Mouse (Mus musculus) embryonic facial prominence, embryonic 15.5 days (tissue): ENCODE measurements at regions not wholly inside any gene's neighbourhood (a gene's known extent, or its start where the extent isn't known, plus 50 kb on each side); places are given as distances from the start of the nearest gene placed in this dataset.

Source experiments
- ATAC-seq: fragments of 200-750 bp; cut with Nextera tagmentation; 2 replicates; pipeline ENCODE4 v1.8.0; 2017; ENCODE audit warnings: low read depth, moderate TSS enrichment; ENCODE audit not compliant: insufficient number of reproducible peaks, low FRiP score, low TSS enrichment
- H3K27ac ChIP-seq: fragments of 300-500 bp; sonication (generic); replicated peaks from 2 replicates; pipeline ENCODE4 v1.5.1; 2015; ENCODE audit warnings: mild to moderate bottlenecking, inconsistent platforms
- H3K27me3 ChIP-seq: fragments of 300-500 bp; sonication (generic); 2 replicates; pipeline ENCODE4 v1.6.1; 2015; ENCODE audit warnings: inconsistent platforms
- H3K36me3 ChIP-seq: fragments of 300-500 bp; sonication (generic); 2 replicates; pipeline ENCODE4 v1.6.1; 2015; ENCODE audit warnings: mild to moderate bottlenecking, inconsistent platforms
- H3K4me1 ChIP-seq: fragments of 300-500 bp; sonication (generic); 2 replicates; pipeline ENCODE4 v1.6.1; 2015; ENCODE audit warnings: inconsistent platforms
- H3K4me2 ChIP-seq: fragments of 300-500 bp; sonication (generic); replicated peaks from 2 replicates; pipeline ENCODE4 v1.6.1; 2015; ENCODE audit warnings: mild to moderate bottlenecking, inconsistent platforms
- H3K4me3 ChIP-seq: fragments of 300-500 bp; sonication (generic); replicated peaks from 2 replicates; pipeline ENCODE4 v1.5.1; 2015; ENCODE audit warnings: mild to moderate bottlenecking, inconsistent platforms
- H3K9ac ChIP-seq: fragments of 300-500 bp; sonication (generic); 2 replicates; pipeline ENCODE4 v1.6.1; 2015; ENCODE audit warnings: inconsistent platforms
- H3K9me3 ChIP-seq: fragments of 300-500 bp; sonication (generic); replicated peaks from 2 replicates; pipeline ENCODE4 v1.6.1; 2016; ENCODE audit warnings: inconsistent platforms
- WGBS: fragments of 180-500 bp; shearing (Covaris S2); methylation state at CpG from one replicate; pipeline ENCODE4 v1.1.7; 2015; 5-methylcytosine and 5-hydroxymethylcytosine counted together

DNA sequence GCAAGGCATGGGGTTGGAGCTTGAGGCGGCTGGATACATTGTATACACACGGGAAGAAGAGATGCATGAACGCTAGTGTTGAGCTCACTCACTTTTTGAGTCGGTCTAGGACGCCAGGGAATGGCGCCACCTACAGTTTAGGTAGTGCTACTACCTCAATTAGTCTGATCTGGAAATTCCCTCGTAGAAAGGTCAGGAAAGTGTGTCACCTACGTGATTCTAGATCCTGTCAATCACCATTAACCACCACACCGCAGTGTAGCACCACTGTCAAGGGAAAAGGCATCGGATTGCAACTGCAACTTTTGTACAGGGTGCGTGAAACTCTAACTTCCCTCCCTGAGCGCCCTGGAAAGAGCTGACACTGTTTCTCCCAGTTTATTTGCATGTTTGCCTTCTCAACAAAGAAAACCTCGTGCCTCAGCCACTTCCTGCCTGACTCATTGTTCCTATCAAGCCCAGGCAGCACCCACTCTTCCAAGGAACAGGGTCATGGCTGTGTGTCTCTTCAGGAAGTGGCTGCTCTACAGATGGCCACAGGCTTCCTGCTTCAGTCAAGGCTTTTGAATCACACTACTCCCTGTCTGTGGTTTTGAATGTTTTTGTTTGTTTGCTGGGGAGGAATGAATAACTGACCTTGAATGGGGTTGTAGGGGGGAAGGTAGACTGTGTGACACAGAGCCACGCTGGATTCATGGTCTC is 231.6 kb upstream of the Jmjd1c start:
- H3K4me2 ChIP-seq, result no peak overlapping the region
- H3K4me3 ChIP-seq, result no peak overlapping the region
- H3K27ac ChIP-seq, result peak overlapping the region; percentile 39; the same call in 1 of the 2 replicates
- peaks cover 10% of the 10 kb centered on the region for H3K4me1 ChIP-seq
- no peaks in the 10 kb centered on the region for H3K9me3 ChIP-seq
- WGBS, result 59% methylated on average over 14 of the region's 14 CpGs
- H3K27me3 ChIP-seq, result no peaks in the 10 kb centered on the region; the same call in 1 of the 2 replicates
- peak; percentile 48; the same call in 1 of the 2 replicates for ATAC-seq
- no peaks in the 10 kb centered on the region for H3K36me3 ChIP-seq
- no peak overlapping the region for H3K9ac ChIP-seq

DNA sequence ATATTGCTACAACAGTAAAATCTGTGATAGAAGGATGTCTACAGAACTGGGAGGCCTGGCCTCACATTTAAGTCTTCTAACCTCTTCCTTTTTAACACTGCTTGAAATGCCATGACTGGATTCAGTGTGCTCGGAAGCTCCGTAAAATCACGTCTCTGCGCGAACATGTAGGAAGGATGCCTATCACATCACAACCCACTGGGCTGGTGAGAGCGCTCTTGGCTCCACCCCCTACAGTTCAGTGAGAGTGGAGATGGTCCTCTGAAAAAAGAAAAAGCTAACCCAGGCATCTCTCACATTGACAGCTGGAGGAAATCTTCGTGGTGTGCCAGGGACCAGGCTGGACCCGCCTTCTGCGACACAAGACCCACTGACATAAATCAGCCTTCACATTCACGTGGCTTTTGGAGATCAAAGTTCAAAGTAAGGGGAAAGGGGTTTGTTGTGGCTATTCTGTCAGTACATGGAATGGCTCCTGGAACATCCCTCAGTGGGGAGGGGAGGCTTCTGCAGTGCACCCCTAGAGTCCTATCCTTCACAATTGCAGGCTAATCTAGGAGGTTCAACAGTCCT is 230.8 kb upstream of the Jmjd1c start:
- no peak overlapping the region for H3K4me3 ChIP-seq
- 70% methylated on average over 10 of the region's 10 CpGs for WGBS
- no peaks in the 10 kb centered on the region for H3K36me3 ChIP-seq
- peaks cover 10% of the 10 kb centered on the region for H3K4me1 ChIP-seq
- no peak overlapping the region for H3K4me2 ChIP-seq
- no peak for ATAC-seq
- H3K9ac ChIP-seq, result no peak overlapping the region
- 0 out of 2 replicates have a peak overlapping the region, but pooled peaks have one; percentile 39 for H3K27ac ChIP-seq
- H3K9me3 ChIP-seq, result no peaks in the 10 kb centered on the region
- H3K27me3 ChIP-seq, result no peaks in the 10 kb centered on the region

DNA sequence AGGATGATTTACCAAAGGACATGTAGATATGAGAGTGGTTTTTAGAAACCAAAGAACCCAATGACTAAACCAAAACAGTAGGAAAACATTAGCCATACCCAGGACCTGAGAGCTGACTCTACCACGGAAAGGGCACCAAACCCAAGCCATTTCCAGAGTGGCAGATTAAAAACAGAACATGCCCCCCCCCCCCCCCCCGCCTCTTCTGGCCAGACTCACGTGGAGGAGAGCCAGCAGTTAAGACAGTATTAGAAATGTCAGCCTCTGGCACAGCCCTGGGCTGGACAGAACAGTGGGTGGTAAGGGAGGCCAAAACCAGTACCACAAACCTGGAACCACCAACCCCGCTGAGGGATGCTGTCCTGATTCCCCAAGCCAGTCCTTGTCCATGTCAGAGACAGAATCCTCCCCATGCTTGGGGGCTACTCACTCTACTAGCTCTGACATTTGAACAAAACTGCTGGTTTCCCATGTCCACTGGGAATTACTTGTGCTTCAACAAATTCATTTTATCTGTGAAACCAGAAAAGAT is 224.7 kb upstream of the Jmjd1c start:
- H3K4me1 ChIP-seq, result no peaks in the 10 kb centered on the region
- H3K27me3 ChIP-seq, result no peaks in the 10 kb centered on the region
- no peak for ATAC-seq
- H3K36me3 ChIP-seq, result no peaks in the 10 kb centered on the region
- no peak overlapping the region for H3K9ac ChIP-seq
- H3K4me3 ChIP-seq, result no peak overlapping the region
- H3K4me2 ChIP-seq, result no peak overlapping the region
- 63% methylated on average over 3 of the region's 4 CpGs for WGBS
- no peaks in the 10 kb centered on the region for H3K9me3 ChIP-seq
- no peak overlapping the region for H3K27ac ChIP-seq

DNA sequence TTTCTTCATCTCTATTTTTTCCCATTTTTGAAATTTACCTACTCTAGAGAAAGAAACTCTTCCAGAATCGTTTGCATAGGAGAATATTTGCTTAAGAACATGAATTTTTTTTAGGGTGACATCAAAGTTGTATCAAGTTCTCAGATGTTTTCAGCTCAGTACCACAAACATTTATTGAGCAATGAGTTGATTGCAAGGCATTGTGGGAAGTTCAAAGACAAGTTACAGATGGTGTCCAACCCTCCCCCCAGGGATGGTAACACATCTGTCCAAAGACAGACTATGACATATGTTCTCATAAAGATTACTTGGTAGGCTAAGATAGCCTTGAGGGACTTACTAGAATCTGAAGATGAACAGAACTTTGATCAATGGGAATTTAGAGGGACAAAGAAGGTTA is 224.3 kb upstream of the Jmjd1c start:
- no peak overlapping the region for H3K27ac ChIP-seq
- no peaks in the 10 kb centered on the region for H3K27me3 ChIP-seq
- H3K4me3 ChIP-seq, result no peak overlapping the region
- ATAC-seq, result no peak
- H3K36me3 ChIP-seq, result no peaks in the 10 kb centered on the region
- no peaks in the 10 kb centered on the region for H3K4me1 ChIP-seq
- no peak overlapping the region for H3K9ac ChIP-seq
- no peak overlapping the region for H3K4me2 ChIP-seq
- 37% methylated on average over 1 of the region's 1 CpGs for WGBS
- H3K9me3 ChIP-seq, result no peaks in the 10 kb centered on the region

DNA sequence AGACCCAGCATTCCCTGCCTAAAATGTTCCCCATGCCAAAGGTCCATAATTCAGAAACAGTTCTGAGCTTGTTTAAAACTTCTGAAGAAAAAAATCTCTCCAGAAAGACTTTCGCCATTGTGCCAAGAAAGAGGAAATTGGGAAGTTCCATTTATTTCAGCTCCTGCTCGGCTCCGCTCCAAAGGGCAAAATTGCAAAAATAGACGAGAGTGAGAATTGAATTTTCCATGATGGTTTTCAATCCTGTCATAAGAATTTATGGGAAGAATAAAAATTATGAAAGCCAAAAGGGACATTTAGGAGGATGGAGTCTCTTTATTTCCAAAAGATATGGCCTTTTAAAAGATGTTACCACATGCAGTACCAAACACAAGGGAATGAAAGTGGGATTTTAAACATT is 222.5 kb upstream of the Jmjd1c start:
- H3K4me3 ChIP-seq, result no peak overlapping the region
- WGBS, result 79% methylated on average over 4 of the region's 4 CpGs
- H3K27ac ChIP-seq, result no peak overlapping the region
- no peaks in the 10 kb centered on the region for H3K27me3 ChIP-seq
- no peaks in the 10 kb centered on the region for H3K9me3 ChIP-seq
- no peaks in the 10 kb centered on the region for H3K4me1 ChIP-seq
- no peak for ATAC-seq
- H3K9ac ChIP-seq, result no peak overlapping the region
- no peaks in the 10 kb centered on the region for H3K36me3 ChIP-seq
- H3K4me2 ChIP-seq, result no peak overlapping the region

DNA sequence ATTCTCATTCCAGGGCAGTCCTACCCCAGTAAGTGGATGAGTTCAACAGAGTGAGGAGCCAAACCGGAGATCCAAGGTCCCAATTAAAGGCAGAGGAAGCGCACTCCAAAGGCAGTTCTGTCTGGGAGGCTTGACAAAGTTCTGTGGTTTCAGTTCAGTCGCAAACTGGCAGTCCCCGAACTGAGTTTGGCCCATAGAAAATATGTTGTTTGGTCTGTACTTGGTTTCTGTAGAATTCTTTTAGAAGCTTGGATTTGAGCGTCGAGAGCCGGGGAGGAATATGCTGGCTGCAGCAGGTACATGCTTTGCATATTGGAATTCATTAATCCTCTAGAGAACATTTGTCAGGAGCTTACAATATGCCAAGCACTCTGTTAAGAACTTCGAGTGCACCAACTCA is 216.9 kb upstream of the Jmjd1c start:
- H3K9ac ChIP-seq, result no peak overlapping the region
- WGBS, result 53% methylated on average over 8 of the region's 8 CpGs
- ATAC-seq, result peak; percentile 67; the same call in 1 of the 2 replicates
- H3K4me3 ChIP-seq, result no peak overlapping the region
- H3K27me3 ChIP-seq, result no peaks in the 10 kb centered on the region
- H3K27ac ChIP-seq, result no peak overlapping the region
- 0 out of 2 replicates have a peak, but pooled peaks cover 3% of the 10 kb centered on the region for H3K4me1 ChIP-seq
- H3K9me3 ChIP-seq, result no peaks in the 10 kb centered on the region
- no peaks in the 10 kb centered on the region for H3K36me3 ChIP-seq
- H3K4me2 ChIP-seq, result no peak overlapping the region

DNA sequence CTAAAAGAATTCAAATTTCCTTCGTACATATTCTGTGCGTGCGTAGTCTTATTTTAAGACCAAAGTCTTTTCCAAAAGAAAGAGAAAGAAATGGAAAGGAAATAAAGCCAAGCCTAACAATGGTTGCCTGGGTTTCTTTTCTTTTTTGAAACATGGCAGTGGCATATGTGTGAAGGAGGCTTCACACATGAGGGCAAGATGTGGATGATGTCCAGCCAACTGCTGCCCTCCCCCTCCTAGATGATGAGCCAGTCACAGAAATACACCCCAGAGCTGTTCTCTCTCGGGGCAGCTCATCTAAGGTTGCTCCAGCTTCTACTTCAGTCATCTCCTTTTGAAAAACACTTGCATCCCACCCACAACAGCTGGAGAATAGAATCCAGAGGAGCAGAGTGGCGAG is 213.1 kb upstream of the Jmjd1c start:
- Histone ChIP-seq H3K4me1 (0 out of 2 replicates have a peak, but pooled peaks cover 3% of the 10 kb centered on the region), H3K36me3 (no peaks in the 10 kb centered on the region), H3K4me3 (no peak overlapping the region), H3K9me3 (no peaks in the 10 kb centered on the region), H3K27ac (no peak overlapping the region), H3K4me2 (no peak overlapping the region), H3K27me3 (no peaks in the 10 kb centered on the region), H3K9ac (no peak overlapping the region)
- no peak for ATAC-seq
- WGBS, result 72% methylated on average over 5 of the region's 5 CpGs

DNA sequence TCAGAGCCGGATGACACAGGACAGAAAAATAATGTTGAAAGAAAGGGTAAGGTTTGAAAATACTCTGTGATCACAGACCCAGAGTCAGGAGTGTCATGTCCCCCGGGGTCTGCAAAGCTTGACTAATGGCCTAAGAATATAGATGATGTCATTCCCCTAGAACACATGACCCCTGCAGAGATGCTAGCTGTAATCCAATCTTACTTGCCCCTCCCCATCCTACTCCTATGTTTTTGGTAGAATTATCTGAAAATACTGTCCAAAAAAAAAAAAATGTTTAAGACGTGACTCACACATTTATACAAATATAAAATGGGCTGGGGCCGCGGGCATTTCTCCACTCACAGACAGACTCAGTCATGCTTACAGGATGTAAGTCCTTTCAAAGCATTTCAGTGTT is 210.3 kb upstream of the Jmjd1c start:
- Histone ChIP-seq H3K36me3 (no peaks in the 10 kb centered on the region), H3K4me2 (no peak overlapping the region), H3K4me1 (no peaks in the 10 kb centered on the region), H3K4me3 (no peak overlapping the region), H3K9ac (no peak overlapping the region), H3K9me3 (no peaks in the 10 kb centered on the region), H3K27ac (no peak overlapping the region), H3K27me3 (no peaks in the 10 kb centered on the region)
- 57% methylated on average over 5 of the region's 5 CpGs for WGBS
- ATAC-seq, result no peak

DNA sequence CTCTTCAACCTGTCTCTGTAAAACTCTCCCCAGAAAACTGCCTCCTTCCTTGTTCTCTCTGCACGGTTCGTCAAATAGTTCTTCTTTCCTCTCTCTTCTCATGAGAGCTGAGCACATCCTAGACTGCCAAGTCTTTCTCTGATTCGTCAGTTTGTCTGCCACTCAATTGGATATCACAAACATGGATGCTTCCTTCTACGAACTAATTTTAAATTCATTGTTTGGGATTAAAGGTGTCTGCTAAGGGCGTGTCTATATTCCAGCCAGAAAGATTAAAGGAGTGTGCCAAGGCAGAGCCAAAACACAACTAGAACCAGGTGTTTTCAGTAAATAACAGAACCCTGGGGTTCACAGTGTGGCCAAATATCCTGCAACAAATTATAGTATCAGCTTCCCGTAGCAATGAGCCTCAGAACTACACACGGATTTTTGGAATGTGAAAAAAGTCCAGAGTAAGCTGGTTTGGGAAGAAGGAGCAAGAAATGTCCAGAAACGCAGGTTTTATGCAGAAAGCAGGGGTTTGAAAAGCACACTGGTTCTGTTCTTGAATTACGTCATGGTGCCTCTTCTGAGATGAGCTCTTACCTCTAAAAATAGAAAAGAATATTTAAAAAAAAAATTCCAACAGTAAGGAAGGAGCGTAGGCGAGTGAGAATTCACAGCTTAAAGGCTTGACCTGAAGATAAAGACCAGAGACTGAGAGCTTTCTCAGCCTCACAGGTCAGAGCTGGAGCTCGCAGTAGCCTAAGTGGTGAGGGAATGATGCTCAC is 206.0 kb upstream of the Jmjd1c start:
- no peak overlapping the region for H3K9ac ChIP-seq
- H3K27ac ChIP-seq, result peak overlapping the region; percentile 18
- H3K36me3 ChIP-seq, result no peaks in the 10 kb centered on the region
- H3K4me1 ChIP-seq, result no peaks in the 10 kb centered on the region
- H3K4me2 ChIP-seq, result peak overlapping the region; percentile 12; the same call in 1 of the 2 replicates
- H3K27me3 ChIP-seq, result no peaks in the 10 kb centered on the region
- peak; percentile 43; the same call in 1 of the 2 replicates for ATAC-seq
- WGBS, result 44% methylated on average over 12 of the region's 12 CpGs
- H3K9me3 ChIP-seq, result no peaks in the 10 kb centered on the region
- no peak overlapping the region for H3K4me3 ChIP-seq

DNA sequence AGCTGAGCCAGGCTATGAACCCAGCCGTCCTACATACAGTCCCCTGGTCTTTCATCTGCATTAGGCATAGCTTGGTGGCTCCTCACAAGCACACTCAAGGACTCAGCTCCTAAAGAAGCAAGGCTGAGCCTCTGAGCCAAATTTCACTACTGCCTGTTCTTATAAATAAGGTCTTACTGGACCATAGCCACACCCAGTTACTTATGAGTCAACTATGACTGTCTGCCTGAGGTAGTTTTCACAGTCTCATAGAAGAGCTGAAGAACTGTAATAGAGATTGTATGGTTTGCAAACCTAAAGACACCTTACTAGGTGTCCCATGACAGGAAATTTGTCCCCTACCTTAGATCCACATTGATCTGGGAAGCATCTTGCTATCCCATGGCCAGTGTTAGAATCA is 204.1 kb upstream of the Jmjd1c start:
- peaks cover 2% of the 10 kb centered on the region; the same call in 1 of the 2 replicates for H3K4me1 ChIP-seq
- H3K27me3 ChIP-seq, result no peaks in the 10 kb centered on the region
- no peaks in the 10 kb centered on the region for H3K36me3 ChIP-seq
- no peak overlapping the region for H3K27ac ChIP-seq
- H3K4me3 ChIP-seq, result no peak overlapping the region
- ATAC-seq, result no peak
- 91% methylated on average over 1 of the region's 1 CpGs for WGBS
- H3K9ac ChIP-seq, result no peak overlapping the region
- H3K4me2 ChIP-seq, result no peak overlapping the region
- H3K9me3 ChIP-seq, result no peaks in the 10 kb centered on the region

DNA sequence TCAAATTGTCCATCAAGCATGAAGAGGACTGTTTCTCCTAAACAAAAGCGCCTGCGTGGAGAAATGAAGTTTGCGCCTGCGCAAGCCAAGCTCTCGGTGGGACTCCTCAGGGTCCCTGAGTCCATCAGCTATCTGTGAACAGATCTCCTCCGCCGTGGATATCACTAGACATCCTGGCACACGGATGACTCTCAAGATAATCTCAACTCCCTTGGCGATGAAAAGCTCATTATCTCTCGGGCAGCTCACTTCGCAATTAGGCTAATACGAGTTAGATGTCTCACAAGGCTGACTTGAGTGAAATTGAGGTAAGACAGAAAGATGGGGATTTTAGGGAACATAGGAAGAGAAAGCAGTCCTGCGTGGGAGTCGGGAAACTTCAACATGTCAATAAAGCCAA is 202.1 kb upstream of the Jmjd1c start:
- no peak overlapping the region for H3K4me2 ChIP-seq
- H3K9ac ChIP-seq, result no peak overlapping the region
- H3K4me1 ChIP-seq, result peaks cover 6% of the 10 kb centered on the region
- no peak for ATAC-seq
- no peaks in the 10 kb centered on the region for H3K27me3 ChIP-seq
- no peaks in the 10 kb centered on the region for H3K9me3 ChIP-seq
- no peak overlapping the region for H3K4me3 ChIP-seq
- 86% methylated on average over 14 of the region's 14 CpGs for WGBS
- H3K27ac ChIP-seq, result no peak overlapping the region
- no peaks in the 10 kb centered on the region for H3K36me3 ChIP-seq
